Mouse (Mus musculus) liver, embryonic 15.5 days (tissue): ENCODE measurements around the gene Spata45. TPM values are rescaled to one million over a fixed set of nuclear protein-coding genes. Genes with fewer than 3 reads are reported as not detected.

Source experiments
- ATAC-seq: fragments of 200-750 bp; cut with Nextera tagmentation; 2 replicates; pipeline ENCODE4 v1.8.0; 2017; ENCODE audit warnings: moderate number of reproducible peaks, mild to moderate bottlenecking, moderate library complexity; ENCODE audit not compliant: insufficient read depth
- H3K27ac ChIP-seq: fragments of 300-500 bp; sonication (generic); replicated peaks from 2 replicates; pipeline ENCODE4 v1.5.1; 2015; ENCODE audit warnings: mild to moderate bottlenecking, inconsistent platforms
- H3K27me3 ChIP-seq: fragments of 300-500 bp; sonication (generic); 2 replicates; pipeline ENCODE4 v1.6.1; 2015; ENCODE audit warnings: mild to moderate bottlenecking, inconsistent platforms
- H3K36me3 ChIP-seq: fragments of 300-500 bp; sonication (generic); replicated peaks from 2 replicates; pipeline ENCODE4 v1.6.1; 2015; ENCODE audit warnings: moderate library complexity, mild to moderate bottlenecking, inconsistent platforms
- H3K4me1 ChIP-seq: fragments of 300-500 bp; sonication (generic); replicated peaks from 2 replicates; pipeline ENCODE4 v1.6.1; 2015; ENCODE audit warnings: inconsistent platforms
- H3K4me2 ChIP-seq: fragments of 300-500 bp; sonication (generic); 2 replicates; pipeline ENCODE4 v1.6.1; 2015; ENCODE audit warnings: moderate library complexity, mild to moderate bottlenecking, inconsistent platforms
- H3K4me3 ChIP-seq: fragments of 300-500 bp; sonication (generic); replicated peaks from 2 replicates; pipeline ENCODE4 v1.5.1; 2015; ENCODE audit warnings: mild to moderate bottlenecking, inconsistent platforms
- H3K9ac ChIP-seq: fragments of 300-500 bp; sonication (generic); 2 replicates; pipeline ENCODE4 v1.6.1; 2015; ENCODE audit warnings: moderate library complexity, mild to moderate bottlenecking, inconsistent platforms
- H3K9me3 ChIP-seq: fragments of 300-500 bp; sonication (generic); replicated peaks from 2 replicates; pipeline ENCODE4 v1.6.1; 2016; ENCODE audit warnings: inconsistent platforms
- WGBS: fragments of 180-500 bp; shearing (Covaris S2); methylation state at CpG from one replicate; pipeline ENCODE4 v1.1.7; 2015; ENCODE audit warnings: mixed read lengths; ENCODE audit not compliant: insufficient replicate concordance; 5-methylcytosine and 5-hydroxymethylcytosine counted together
- polyA plus RNA-seq: library from polyadenylated mRNA; unstranded; fragments of >200 nt; fragmentation: Nextera tagmentation; extraction: Ambion mirVana; gene quantifications from 2 replicates; pipeline ENCODE4 v1.2.1, GENCODE M21; 2015

Spata45 gene
- polyA plus RNA-seq, 1 experiment from 2014 or later, result not detected

- Histone ChIP-seq H3K4me2 (peak overlapping the region; percentile 43), H3K9ac (no peak overlapping the region), H3K9me3 (no peaks in the 10 kb centered on the region), H3K4me3 (no peak overlapping the region), H3K27me3 (no peaks in the 10 kb centered on the region), H3K27ac (no peak overlapping the region), H3K36me3 (peaks cover 56% of the 10 kb centered on the region), H3K4me1 (peaks cover 36% of the 10 kb centered on the region)
- WGBS, result 66% methylated on average over 4 of the region's 4 CpGs
- ATAC-seq, result no peak
These were observed 28.7 kb downstream of the Spata45 start for GRCm38 (mm10) chr1:191065188-191065587.

- H3K27me3 ChIP-seq, result no peaks in the 10 kb centered on the region
- no peak overlapping the region for H3K4me2 ChIP-seq
- no peak for ATAC-seq
- no peak overlapping the region for H3K9ac ChIP-seq
- H3K27ac ChIP-seq, result no peak overlapping the region
- no peaks in the 10 kb centered on the region for H3K9me3 ChIP-seq
- H3K4me3 ChIP-seq, result no peak overlapping the region
- peaks cover 42% of the 10 kb centered on the region for H3K4me1 ChIP-seq
- H3K36me3 ChIP-seq, result peaks cover 87% of the 10 kb centered on the region
- 83% methylated on average over 5 of the region's 5 CpGs for WGBS
These were observed 31.9 kb downstream of the Spata45 start for GRCm38 (mm10) chr1:191068377-191068776.

- Histone ChIP-seq H3K36me3 (peaks cover 99% of the 10 kb centered on the region), H3K4me2 (no peak overlapping the region), H3K4me3 (no peak overlapping the region), H3K9ac (no peak overlapping the region), H3K27me3 (no peaks in the 10 kb centered on the region), H3K9me3 (no peaks in the 10 kb centered on the region), H3K4me1 (peaks cover 33% of the 10 kb centered on the region), H3K27ac (no peak overlapping the region)
- WGBS, result 78% methylated on average over 4 of the region's 4 CpGs
- no peak for ATAC-seq
These were observed 33.8 kb downstream of the Spata45 start for GRCm38 (mm10) chr1:191070259-191070658.

GRCm38 (mm10) chr1:191071613-191072012 is 35.2 kb downstream of the Spata45 start:
- H3K4me1 ChIP-seq, result peaks cover 28% of the 10 kb centered on the region
- no peaks in the 10 kb centered on the region for H3K9me3 ChIP-seq
- no peak overlapping the region for H3K4me3 ChIP-seq
- no peak overlapping the region for H3K27ac ChIP-seq
- H3K9ac ChIP-seq, result no peak overlapping the region
- 72% methylated on average over 6 of the region's 6 CpGs for WGBS
- H3K4me2 ChIP-seq, result no peak overlapping the region
- ATAC-seq, result no peak
- peaks cover 97% of the 10 kb centered on the region for H3K36me3 ChIP-seq
- no peaks in the 10 kb centered on the region for H3K27me3 ChIP-seq

- Histone ChIP-seq H3K27me3 (no peaks in the 10 kb centered on the region), H3K36me3 (peaks cover 97% of the 10 kb centered on the region), H3K27ac (peak overlapping the region; percentile 53; the same call in 1 of the 2 replicates), H3K9me3 (no peaks in the 10 kb centered on the region), H3K9ac (no peak overlapping the region), H3K4me1 (peaks cover 28% of the 10 kb centered on the region), H3K4me3 (no peak overlapping the region), H3K4me2 (no peak overlapping the region)
- 86% methylated on average over 16 of the region's 16 CpGs for WGBS
- no peak for ATAC-seq
These were observed 36.0 kb downstream of the Spata45 start for GRCm38 (mm10) chr1:191072329-191072913.

GRCm38 (mm10) chr1:191073001-191073400 is 36.6 kb downstream of the Spata45 start:
- peak; percentile 40 for ATAC-seq
- Histone ChIP-seq H3K4me3 (no peak overlapping the region), H3K27me3 (no peaks in the 10 kb centered on the region), H3K4me1 (peaks cover 28% of the 10 kb centered on the region), H3K9ac (no peak overlapping the region), H3K4me2 (no peak overlapping the region), H3K27ac (peak overlapping the region; percentile 53; the same call in 1 of the 2 replicates), H3K9me3 (no peaks in the 10 kb centered on the region), H3K36me3 (peaks cover 97% of the 10 kb centered on the region)
- WGBS, result 79% methylated on average over 6 of the region's 6 CpGs

GRCm38 (mm10) chr1:191073486-191073885 is 37.0 kb downstream of the Spata45 start:
- Histone ChIP-seq H3K4me2 (no peak overlapping the region), H3K36me3 (peaks cover 97% of the 10 kb centered on the region), H3K27me3 (no peaks in the 10 kb centered on the region), H3K9ac (no peak overlapping the region), H3K9me3 (no peaks in the 10 kb centered on the region), H3K4me1 (peaks cover 28% of the 10 kb centered on the region), H3K4me3 (no peak overlapping the region), H3K27ac (peak overlapping the region; percentile 53; the same call in 1 of the 2 replicates)
- ATAC-seq, result no peak
- WGBS, result 55% methylated on average over 4 of the region's 4 CpGs

GRCm38 (mm10) chr1:191075199-191075883 is 38.9 kb downstream of the Spata45 start:
- H3K27me3 ChIP-seq, result no peaks in the 10 kb centered on the region
- no peak overlapping the region for H3K9ac ChIP-seq
- no peak overlapping the region for H3K27ac ChIP-seq
- no peaks in the 10 kb centered on the region for H3K9me3 ChIP-seq
- H3K4me3 ChIP-seq, result no peak overlapping the region
- H3K4me2 ChIP-seq, result no peak overlapping the region
- H3K36me3 ChIP-seq, result peaks cover 97% of the 10 kb centered on the region
- WGBS, result 60% methylated on average over 10 of the region's 10 CpGs
- 0 out of 2 replicates have a peak, but pooled peaks have one; percentile 38 for ATAC-seq
- peaks cover 28% of the 10 kb centered on the region for H3K4me1 ChIP-seq

GRCm38 (mm10) chr1:191083230-191083629 is 46.8 kb downstream of the Spata45 start:
- Histone ChIP-seq H3K27ac (no peak overlapping the region), H3K4me2 (no peak overlapping the region)
- ATAC-seq, result peak; percentile 47

GRCm38 (mm10) chr1:191084951-191085559 is 48.6 kb downstream of the Spata45 start:
- no peaks in the 10 kb centered on the region for H3K9me3 ChIP-seq
- H3K27ac ChIP-seq, result no peak overlapping the region
- ATAC-seq, result no peak
- H3K4me3 ChIP-seq, result no peak overlapping the region
- 55% methylated on average over 5 of the region's 5 CpGs for WGBS
- H3K27me3 ChIP-seq, result no peaks in the 10 kb centered on the region
- H3K9ac ChIP-seq, result no peak overlapping the region
- peaks cover 27% of the 10 kb centered on the region for H3K4me1 ChIP-seq
- H3K36me3 ChIP-seq, result peaks cover 56% of the 10 kb centered on the region
- no peak overlapping the region for H3K4me2 ChIP-seq

More at GRCm38 (mm10) chr1:191083230-191083629, 46.8 kb downstream of the Spata45 start:
- Histone ChIP-seq H3K36me3 (peaks cover 75% of the 10 kb centered on the region), H3K4me3 (no peak overlapping the region), H3K4me1 (peaks cover 23% of the 10 kb centered on the region), H3K27me3 (no peaks in the 10 kb centered on the region), H3K9ac (no peak overlapping the region), H3K9me3 (no peaks in the 10 kb centered on the region)
- WGBS, result 75% methylated on average over 8 of the region's 8 CpGs

GRCm38 (mm10) chr1:191085597-191085996 is 49.2 kb downstream of the Spata45 start:
- H3K27me3 ChIP-seq, result no peaks in the 10 kb centered on the region
- H3K4me3 ChIP-seq, result no peak overlapping the region
- no peaks in the 10 kb centered on the region for H3K9me3 ChIP-seq
- 52% methylated on average over 12 of the region's 12 CpGs for WGBS
- no peak overlapping the region for H3K4me2 ChIP-seq
- ATAC-seq, result no peak; the same call in 1 of the 2 replicates
- H3K36me3 ChIP-seq, result peaks cover 51% of the 10 kb centered on the region
- peak overlapping the region; percentile 55; the same call in 1 of the 2 replicates for H3K27ac ChIP-seq
- H3K9ac ChIP-seq, result no peak overlapping the region
- peaks cover 27% of the 10 kb centered on the region for H3K4me1 ChIP-seq
